Comparison of ENCODE assay signal across 11 mouse cellular contexts in the genomic region with DNA sequence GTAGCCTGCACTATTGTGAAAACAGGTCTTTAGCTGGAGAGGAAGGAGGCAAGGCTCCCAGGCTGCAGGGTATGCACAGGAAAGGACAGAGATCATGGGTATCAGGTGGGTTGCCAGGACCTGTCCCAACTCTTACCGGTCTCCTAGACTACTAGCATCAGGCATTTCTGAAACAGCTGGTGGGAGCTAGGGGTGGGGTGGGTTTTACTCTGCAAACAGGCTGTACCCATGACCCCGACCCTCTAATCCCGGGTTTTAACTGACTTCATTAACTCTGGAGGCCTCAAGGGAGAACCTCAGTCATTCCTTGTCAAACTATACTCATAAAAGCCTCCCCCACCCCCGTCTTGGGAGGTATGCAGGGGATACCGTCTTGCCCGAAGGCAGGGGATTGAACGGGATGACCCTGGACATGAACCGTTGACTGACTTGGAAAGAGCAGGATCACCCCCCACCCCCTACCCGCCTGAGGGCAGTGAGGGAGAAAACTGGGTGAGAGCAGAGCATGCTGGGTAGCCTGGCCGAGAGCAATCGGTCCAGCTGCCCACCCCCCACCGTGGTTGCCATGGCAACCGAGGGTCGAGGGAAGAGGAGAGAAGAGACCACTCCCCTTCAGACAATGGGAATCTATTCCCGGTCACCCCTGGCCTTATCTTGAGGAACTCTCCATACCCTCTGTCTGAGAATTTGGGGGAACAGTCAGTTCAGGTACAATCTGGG. TPM values are rescaled to one million over a fixed set of nuclear protein-coding genes. Genes with fewer than 3 reads are reported as not detected.
DNase-seq lines count a peak whose midpoint lies in the region; ATAC-seq lines count a peak whose summit lies in the region.
"Had no signal": no experiment of that assay in that cellular context is flagged by ENCODE, and none has a peak within 500 bp of the region (broad histone marks: within the 10 kb centered on the region; RNA-seq: fewer than 3 reads in every experiment).

No protein-coding gene starts in this region.

- peaks cover 5% of the 10 kb centered on the region; the same call in 1 of the 2 replicates for H3K27me3 ChIP-seq in hindbrain, embryonic 12.5 days
- H3K27me3 ChIP-seq in midbrain, embryonic 15.5 days (replicated peaks): no peaks in the 10 kb centered on the region

- H3K9ac ChIP-seq in hindbrain, embryonic 12.5 days: no peak overlapping the region
- H3K9ac ChIP-seq in midbrain, embryonic 15.5 days: no peak overlapping the region
- H3K9ac ChIP-seq: heart, embryonic 12.5 days had no signal

- H3K9me3 ChIP-seq in hindbrain, embryonic 12.5 days (replicated peaks): no peaks in the 10 kb centered on the region
- no peaks in the 10 kb centered on the region for H3K9me3 ChIP-seq in midbrain, embryonic 15.5 days
- H3K9me3 ChIP-seq: heart, embryonic 12.5 days had no signal

- H3K27ac ChIP-seq in hindbrain, embryonic 12.5 days: peak overlapping the region; percentile 95
- H3K27ac ChIP-seq in midbrain, embryonic 15.5 days: peak overlapping the region; percentile 65

- H3K4me1 ChIP-seq in hindbrain, embryonic 12.5 days: peaks cover 61% of the 10 kb centered on the region
- peaks cover 53% of the 10 kb centered on the region for H3K4me1 ChIP-seq in midbrain, embryonic 15.5 days

- H3K36me3 ChIP-seq in hindbrain, embryonic 12.5 days: no peaks in the 10 kb centered on the region
- no peaks in the 10 kb centered on the region for H3K36me3 ChIP-seq in midbrain, embryonic 15.5 days (replicated peaks)
- H3K36me3 ChIP-seq: heart, embryonic 12.5 days had no signal

- 3% methylated on average over 15 of the region's 15 CpGs for WGBS in hindbrain, embryonic 12.5 days
- 2% methylated on average over 15 of the region's 15 CpGs for WGBS in midbrain, embryonic 15.5 days

- H3K4me3 ChIP-seq in hindbrain, embryonic 12.5 days: no peak overlapping the region
- no peak overlapping the region for H3K4me3 ChIP-seq in midbrain, embryonic 15.5 days
- H3K4me3 ChIP-seq: heart, embryonic 12.5 days had no signal

- peak; percentile 43 for DNase-seq in ES-CJ7 (ENCODE audit: low read depth, low spot score)
- DNase-seq in embryo, embryonic 11.5 days (ENCODE audit: low read depth, low spot score): peak; percentile 63
- no peak for DNase-seq in urinary bladder, postnatal 10 days (ENCODE audit: low spot score)
- no peak for DNase-seq in thymus, adult 18-20 months
- DNase-seq in testis, postnatal 10 days (ENCODE audit: low spot score): no peak
- DNase-seq: cerebellum, adult 11-12 months; kidney, adult 11 months had no signal

- H3K4me2 ChIP-seq in hindbrain, embryonic 12.5 days (replicated peaks): peak overlapping the region; percentile 19
- H3K4me2 ChIP-seq in midbrain, embryonic 15.5 days: peak overlapping the region; percentile 25
- H3K4me2 ChIP-seq: heart, embryonic 12.5 days had no signal

- ATAC-seq in hindbrain, embryonic 12.5 days (ENCODE audit: low FRiP score): peak; percentile 66
- peak; percentile 63; the same call in 1 of the 2 replicates for ATAC-seq in midbrain, embryonic 15.5 days (replicated peaks)
- ATAC-seq: lung, postnatal 0 days had no signal

RNA-seq across cellular contexts. Expression of a gene that starts 21.1 kb away (rescaled TPM):
- 31.6 and 34.9 TPM in 2 replicates for polyA plus RNA-seq in hindbrain, embryonic 12.5 days (2016; fragmentation: Nextera tagmentation; extraction: Ambion mirVana)
- polyA plus RNA-seq in midbrain, embryonic 15.5 days (2015; fragmentation: Nextera tagmentation; extraction: Ambion mirVana): 39.7 and 49.0 TPM in 2 replicates

RNA-seq across cellular contexts. Expression of a gene that starts 28.0 kb away (rescaled TPM):
- 19.7 and 20.3 TPM in 2 replicates for polyA plus RNA-seq in hindbrain, embryonic 12.5 days (2016; fragmentation: Nextera tagmentation; extraction: Ambion mirVana)
- 21.7 and 28.4 TPM in 2 replicates for polyA plus RNA-seq in midbrain, embryonic 15.5 days (2015; fragmentation: Nextera tagmentation; extraction: Ambion mirVana)

RNA-seq across cellular contexts. Expression of a gene that starts 29.1 kb away (rescaled TPM):
- 25.4 and 30.8 TPM in 2 replicates for polyA plus RNA-seq in hindbrain, embryonic 12.5 days (2016; fragmentation: Nextera tagmentation; extraction: Ambion mirVana)
- polyA plus RNA-seq in midbrain, embryonic 15.5 days (2015; fragmentation: Nextera tagmentation; extraction: Ambion mirVana): 31.0 and 31.7 TPM in 2 replicates

RNA-seq across cellular contexts. Expression of a gene that starts 33.7 kb away (rescaled TPM):
- 14.6 and 17.8 TPM in 2 replicates for polyA plus RNA-seq in hindbrain, embryonic 12.5 days (2016; fragmentation: Nextera tagmentation; extraction: Ambion mirVana)
- polyA plus RNA-seq in midbrain, embryonic 15.5 days (2015; fragmentation: Nextera tagmentation; extraction: Ambion mirVana): 25.1 and 33.3 TPM in 2 replicates

Comparison
In these comparisons a context has a peak if more than half of its experiments do, and no peak if none do; other contexts are left out.
1. DNase-seq: peak in ES-CJ7 (single experiment) and embryo, embryonic 11.5 days (single experiment); none in urinary bladder, postnatal 10 days (single experiment), thymus, adult 18-20 months (0 of 2) and testis, postnatal 10 days (single experiment).